Comparison of ENCODE assay signal across 28 mouse cellular contexts in genomic region chr19:24688327-24688726, GRCm38 (mm10). TPM values are rescaled to one million over a fixed set of nuclear protein-coding genes. Genes with fewer than 3 reads are reported as not detected.
"Had no signal": no experiment of that assay in that cellular context is flagged by ENCODE, and none has a peak within 500 bp of the region (broad histone marks: within the 10 kb centered on the region; RNA-seq: fewer than 3 reads in every experiment).

No protein-coding gene starts in this region.

- H3K9ac ChIP-seq: embryonic facial prominence, embryonic 12.5 days; embryonic facial prominence, embryonic 13.5 days; embryonic facial prominence, embryonic 15.5 days; forebrain, embryonic 12.5 days; forebrain, embryonic 13.5 days; forebrain, embryonic 15.5 days; forebrain, postnatal 0 days had no signal

- H3K36me3 ChIP-seq: embryonic facial prominence, embryonic 10.5 days; embryonic facial prominence, embryonic 12.5 days; embryonic facial prominence, embryonic 13.5 days; embryonic facial prominence, embryonic 15.5 days; forebrain, embryonic 10.5 days; forebrain, embryonic 12.5 days; forebrain, embryonic 15.5 days had no signal

- ATAC-seq: forebrain, embryonic 13.5 days; forebrain, embryonic 14.5 days; forebrain, embryonic 15.5 days; forebrain, embryonic 16.5 days; forebrain, postnatal 0 days had no signal

- H3K27me3 ChIP-seq: embryonic facial prominence, embryonic 12.5 days; embryonic facial prominence, embryonic 13.5 days; embryonic facial prominence, embryonic 15.5 days; forebrain, embryonic 12.5 days; forebrain, embryonic 13.5 days; forebrain, embryonic 15.5 days had no signal

- H3K4me2 ChIP-seq: embryonic facial prominence, embryonic 12.5 days; embryonic facial prominence, embryonic 13.5 days; embryonic facial prominence, embryonic 15.5 days; forebrain, embryonic 12.5 days; forebrain, embryonic 13.5 days; forebrain, embryonic 15.5 days had no signal

- H3K4me1 ChIP-seq: embryonic facial prominence, embryonic 12.5 days; embryonic facial prominence, embryonic 13.5 days; embryonic facial prominence, embryonic 15.5 days; forebrain, embryonic 10.5 days; forebrain, embryonic 12.5 days; forebrain, embryonic 13.5 days; forebrain, embryonic 15.5 days had no signal

- H3K9me3 ChIP-seq: embryonic facial prominence, embryonic 10.5 days; embryonic facial prominence, embryonic 12.5 days; embryonic facial prominence, embryonic 13.5 days; embryonic facial prominence, embryonic 15.5 days; forebrain, embryonic 10.5 days; forebrain, embryonic 12.5 days; forebrain, embryonic 13.5 days; forebrain, embryonic 15.5 days had no signal

- H3K4me3 ChIP-seq: embryonic facial prominence, embryonic 10.5 days; embryonic facial prominence, embryonic 12.5 days; embryonic facial prominence, embryonic 13.5 days; embryonic facial prominence, embryonic 15.5 days; erythroblast, embryonic 14.5 days; forebrain, embryonic 10.5 days; forebrain, embryonic 12.5 days; forebrain, embryonic 13.5 days; forebrain, embryonic 15.5 days; gastrocnemius, adult 2 months; heart, adult 2 months had no signal

- DNase-seq: cerebellum, adult 8-10 months; cerebellum, adult 9-10 months; cerebellum, adult 9-11 months; cerebellum, postnatal 10 days; cerebellum, postnatal 14 days; cerebellum, postnatal 25 days; cerebellum, postnatal 36 days; embryo, embryonic 11 days; forebrain, postnatal 0 days; gastrocnemius, adult 2 months; gastrocnemius, postnatal 10 days; gastrocnemius, postnatal 14 days; gastrocnemius, postnatal 25 days; gastrocnemius, postnatal 36 days; heart, adult 2 months had no signal

- H3K27ac ChIP-seq: embryonic facial prominence, embryonic 10.5 days; embryonic facial prominence, embryonic 12.5 days; embryonic facial prominence, embryonic 13.5 days; embryonic facial prominence, embryonic 15.5 days; forebrain, embryonic 10.5 days; forebrain, embryonic 12.5 days; forebrain, embryonic 13.5 days; forebrain, embryonic 15.5 days; gastrocnemius, adult 2 months; heart, adult 2 months had no signal

RNA-seq across cellular contexts. Expression of gene Tmem252, which starts 14.5 kb away (rescaled TPM):
- total RNA-seq: common myeloid progenitor, adult 5-6 weeks; granulocyte monocyte progenitor cell, adult 5-6 weeks had no signal
- polyA plus RNA-seq: erythroblast, embryonic 14.5 days had no signal
